Mouse (Mus musculus): ENCODE measurements around the gene Tbx2. TPM values are rescaled to one million over a fixed set of nuclear protein-coding genes. Genes with fewer than 3 reads are reported as not detected.

Tbx2 gene
- polyA plus RNA-seq, 1 experiment from 2014 or later: 20.5 TPM

- Histone ChIP-seq H3K4me1 (peaks cover 24% of the 10 kb centered on the region), H3K4me3 (no peak overlapping the region), H3K27ac (no peak overlapping the region), H3K9ac (no peak overlapping the region), H3K27me3 (peaks cover 87% of the 10 kb centered on the region), H3K9me3 (no peaks in the 10 kb centered on the region), H3K36me3 (no peaks in the 10 kb centered on the region), H3K4me2 (replicated peaks) (no peak overlapping the region)
- WGBS: 1% methylated on average over 13 of the region's 13 CpGs
- ATAC-seq (ENCODE audit: insufficient number of reproducible peaks, insufficient read depth, low FRiP score, low TSS enrichment): no peak
Measured at GRCm38 (mm10) chr11:85890563-85890845, 58.2 kb downstream of the Tbx2 start.

GRCm38 (mm10) chr11:85891010-85891691 is 58.8 kb downstream of the Tbx2 start:
- H3K4me3 ChIP-seq: no peak overlapping the region
- no peak overlapping the region for H3K4me2 ChIP-seq (replicated peaks)
- no peak overlapping the region for H3K27ac ChIP-seq
- WGBS: 4% methylated on average over 13 of the region's 13 CpGs
- H3K27me3 ChIP-seq: peaks cover 87% of the 10 kb centered on the region
- H3K4me1 ChIP-seq: peaks cover 24% of the 10 kb centered on the region
- H3K36me3 ChIP-seq: no peaks in the 10 kb centered on the region
- H3K9me3 ChIP-seq: no peaks in the 10 kb centered on the region
- H3K9ac ChIP-seq: no peak overlapping the region
- ATAC-seq (ENCODE audit: insufficient number of reproducible peaks, insufficient read depth, low FRiP score, low TSS enrichment): no peak

Other genes with a start within 250 kb of the Tbx2 start
- gene Gm11444, start 17.8 kb downstream of the Tbx2 start, polyA plus RNA-seq (2016; fragmentation: Nextera tagmentation; extraction: Ambion mirVana): 0.43 TPM in 1 of 2 replicates, not detected in the other
- gene Tbx4, start 53.9 kb downstream of the Tbx2 start, polyA plus RNA-seq (2016; fragmentation: Nextera tagmentation; extraction: Ambion mirVana): 2.2 and 2.4 TPM in 2 replicates

Measured in embryonic facial prominence, embryonic 12.5 days (tissue).